Mouse (Mus musculus) adrenal gland, adult 18-20 months (tissue): ENCODE data around the gene Hs1bp3. TPM values are rescaled to one million over a fixed set of nuclear protein-coding genes. Genes with fewer than 3 reads are reported as not detected.
A peak's percentile ranks its signal among the peaks of the same experiment; 100 is the strongest.

Experiments
- DNase-seq, 2 experiments: peaks; one replicate each; pipeline ENCODE4 v3.0.0; 2021 to 2022; ENCODE audit warnings: low spot score in 2 of 2
- total RNA-seq, 2 experiments: library from RNA; stranded (reverse); gene quantifications; 1 replicate in 1 of 2; 2 replicates in 1 of 2; pipeline ENCODE4 v1.2.3; 2021

The Hs1bp3 gene
- total RNA-seq, 2 experiments from 2014 or later, result 12.4 to 16.5 TPM

GRCm38 (mm10) chr12:8359418-8360112, 46.3 kb downstream of the Hs1bp3 start:
- no peak for DNase-seq

GRCm38 (mm10) chr12:8361866-8362265, 48.6 kb downstream of the Hs1bp3 start:
- DNase-seq, result no peak

GRCm38 (mm10) chr12:8362400-8362799, 49.2 kb downstream of the Hs1bp3 start:
- no peak for DNase-seq

GRCm38 (mm10) chr12:8364321-8364838, 51.1 kb downstream of the Hs1bp3 start:
- DNase-seq, result no peak

GRCm38 (mm10) chr12:8365336-8365735, 52.1 kb downstream of the Hs1bp3 start:
- DNase-seq, result peak; percentile 58 to 65

- no peak for DNase-seq
Measured at GRCm38 (mm10) chr12:8365905-8366576, 52.8 kb downstream of the Hs1bp3 start.

GRCm38 (mm10) chr12:8366688-8367087, 53.5 kb downstream of the Hs1bp3 start:
- no peak for DNase-seq

GRCm38 (mm10) chr12:8371746-8372510, 58.7 kb downstream of the Hs1bp3 start:
- DNase-seq, result no peak

- no peak for DNase-seq
Measured at GRCm38 (mm10) chr12:8372511-8373180, 59.4 kb downstream of the Hs1bp3 start.

- no peak for DNase-seq
Measured at GRCm38 (mm10) chr12:8373741-8374140, 60.5 kb downstream of the Hs1bp3 start.

GRCm38 (mm10) chr12:8377169-8377568, 63.9 kb downstream of the Hs1bp3 start:
- no peak for DNase-seq

GRCm38 (mm10) chr12:8377955-8378620, 64.9 kb downstream of the Hs1bp3 start:
- DNase-seq, result no peak

GRCm38 (mm10) chr12:8379795-8380521, 66.7 kb downstream of the Hs1bp3 start:
- DNase-seq, result peak; percentile 78 to 80

- no peak for DNase-seq
Measured at GRCm38 (mm10) chr12:8380944-8381343, 67.7 kb downstream of the Hs1bp3 start.

- no peak for DNase-seq
Measured at GRCm38 (mm10) chr12:8381940-8382339, 68.7 kb downstream of the Hs1bp3 start.

GRCm38 (mm10) chr12:8383822-8384221, 70.6 kb downstream of the Hs1bp3 start:
- no peak for DNase-seq

- peak in 1 of 2 experiments; percentile 38 for DNase-seq
Measured at GRCm38 (mm10) chr12:8386451-8387011, 73.3 kb downstream of the Hs1bp3 start.

GRCm38 (mm10) chr12:8387281-8387680, 74.0 kb downstream of the Hs1bp3 start:
- no peak for DNase-seq
